Mouse (Mus musculus) intestine, embryonic 14.5 days (tissue): ENCODE measurements around the gene Atoh7. TPM values are rescaled to one million over a fixed set of nuclear protein-coding genes. Genes with fewer than 3 reads are reported as not detected.

Experiments used
- ATAC-seq: fragments of 200-750 bp; cut with Nextera tagmentation; replicated peaks from 2 replicates; pipeline ENCODE4 v1.8.0; 2017; ENCODE audit warnings: low read depth, moderate number of reproducible peaks, moderate TSS enrichment, moderate library complexity; ENCODE audit not compliant: low FRiP score, low TSS enrichment
- DNase-seq: peaks from one replicate; pipeline ENCODE4 v3.0.0-alpha.2; 2018; ENCODE audit warnings: low spot score
- H3K27ac ChIP-seq: fragments of 300-500 bp; sonication (generic); 2 replicates; pipeline ENCODE4 v1.5.1; 2014; ENCODE audit warnings: low read depth, mild to moderate bottlenecking, control low read depth
- H3K27me3 ChIP-seq: fragments of 300-500 bp; sonication (generic); replicated peaks from 2 replicates; pipeline ENCODE4 v1.6.1; 2014; ENCODE audit warnings: low read length, control low read depth; ENCODE audit not compliant: control insufficient read depth, insufficient read depth
- H3K36me3 ChIP-seq: fragments of 300-500 bp; sonication (generic); 2 replicates; pipeline ENCODE4 v1.6.1; 2014; ENCODE audit warnings: low read length, control low read depth; ENCODE audit not compliant: control insufficient read depth, insufficient read depth
- H3K4me1 ChIP-seq: fragments of 300-500 bp; sonication (generic); replicated peaks from 2 replicates; pipeline ENCODE4 v1.6.1; 2014; ENCODE audit warnings: low read length, control low read depth, mixed read lengths; ENCODE audit not compliant: control insufficient read depth, insufficient read depth
- H3K4me2 ChIP-seq: fragments of 300-500 bp; sonication (generic); 2 replicates; pipeline ENCODE4 v1.6.1; 2014; ENCODE audit warnings: low read length
- H3K4me3 ChIP-seq: fragments of 300-500 bp; sonication (generic); 2 replicates; pipeline ENCODE4 v1.5.1; 2014; ENCODE audit warnings: low read depth, low read length, control low read depth, mixed read lengths
- H3K9ac ChIP-seq: fragments of 300-500 bp; sonication (generic); 2 replicates; pipeline ENCODE4 v1.6.1; 2014; ENCODE audit warnings: mild to moderate bottlenecking, low read length
- H3K9me3 ChIP-seq: fragments of 300-500 bp; sonication (generic); 2 replicates; pipeline ENCODE4 v1.6.1; 2016; ENCODE audit warnings: low read length, control low read depth; ENCODE audit not compliant: control insufficient read depth
- WGBS: fragments of 180-500 bp; shearing (Covaris S2); extraction: QIAGEN DNeasy Blood & Tissue Kit; methylation state at CpG from one replicate; pipeline ENCODE4 v1.1.7; 2014; 5-methylcytosine and 5-hydroxymethylcytosine counted together
- polyA plus RNA-seq: library from polyadenylated mRNA; unstranded; fragments of >200 nt; fragmentation: Nextera tagmentation; extraction: Ambion mirVana; gene quantifications from 2 replicates; pipeline ENCODE4 v1.2.1, GENCODE M21; 2014

The Atoh7 gene
- polyA plus RNA-seq, 1 experiment from 2014 or later = 0.11 TPM

- DNase-seq (no peak), ATAC-seq (no peak)
- Histone ChIP-seq H3K4me2 (no peak overlapping the region), H3K27me3 (no peaks in the 10 kb centered on the region), H3K9me3 (no peaks in the 10 kb centered on the region), H3K9ac (no peak overlapping the region), H3K27ac (no peak overlapping the region), H3K4me1 (no peaks in the 10 kb centered on the region), H3K4me3 (no peak overlapping the region), H3K36me3 (no peaks in the 10 kb centered on the region)
- WGBS = 86% methylated on average over 6 of the region's 6 CpGs
Measured at GRCm38 (mm10) chr10:63113716-63114360, 14.4 kb downstream of the Atoh7 start.

- no peaks in the 10 kb centered on the region for H3K4me1 ChIP-seq
- H3K4me2 ChIP-seq = no peak overlapping the region
- no peaks in the 10 kb centered on the region for H3K9me3 ChIP-seq
- H3K27ac ChIP-seq = no peak overlapping the region
- ATAC-seq (no peak), DNase-seq (no peak)
- 83% methylated on average over 15 of the region's 15 CpGs for WGBS
- H3K36me3 ChIP-seq = no peaks in the 10 kb centered on the region
- no peaks in the 10 kb centered on the region for H3K27me3 ChIP-seq
- no peak overlapping the region for H3K9ac ChIP-seq
- no peak overlapping the region for H3K4me3 ChIP-seq
Measured at GRCm38 (mm10) chr10:63115881-63116280, 16.4 kb downstream of the Atoh7 start.

- no peak for ATAC-seq
- 92% methylated on average over 9 of the region's 9 CpGs for WGBS
Measured at GRCm38 (mm10) chr10:63116376-63116775, 16.9 kb downstream of the Atoh7 start.

DNA sequence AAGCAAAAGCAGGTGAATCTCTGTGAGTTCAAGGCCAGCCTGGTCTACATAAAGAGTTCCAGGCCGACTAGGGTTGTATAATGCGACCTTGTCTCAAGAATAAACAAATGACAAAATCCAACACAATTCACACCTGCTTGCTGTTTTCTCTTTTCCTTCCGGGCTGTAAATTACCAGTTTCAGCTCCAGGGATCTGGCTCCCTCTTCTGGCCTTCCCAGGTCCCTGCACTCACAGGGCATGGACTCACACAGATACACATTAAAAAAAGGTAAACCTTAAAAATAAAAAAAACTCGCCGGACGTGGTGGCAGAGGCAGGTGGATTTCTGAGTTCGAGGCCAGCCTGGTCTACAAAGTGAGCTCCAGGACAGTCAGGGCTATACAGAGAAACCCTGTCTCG lies 18.1 kb downstream of the Atoh7 start:
- Histone ChIP-seq H3K4me3 (no peak overlapping the region), H3K9ac (no peak overlapping the region), H3K27ac (no peak overlapping the region), H3K9me3 (no peaks in the 10 kb centered on the region), H3K4me1 (no peaks in the 10 kb centered on the region), H3K27me3 (no peaks in the 10 kb centered on the region), H3K4me2 (no peak overlapping the region), H3K36me3 (no peaks in the 10 kb centered on the region)
- 92% methylated on average over 8 of the region's 8 CpGs for WGBS
- DNase-seq (no peak), ATAC-seq (no peak)

More at GRCm38 (mm10) chr10:63116376-63116775, 16.9 kb downstream of the Atoh7 start:
- H3K9me3 ChIP-seq = no peaks in the 10 kb centered on the region
- no peak overlapping the region for H3K9ac ChIP-seq
- no peaks in the 10 kb centered on the region for H3K4me1 ChIP-seq
- no peak overlapping the region for H3K4me3 ChIP-seq
- DNase-seq = no peak
- H3K27me3 ChIP-seq = no peaks in the 10 kb centered on the region
- no peak overlapping the region for H3K27ac ChIP-seq
- no peak overlapping the region for H3K4me2 ChIP-seq
- H3K36me3 ChIP-seq = no peaks in the 10 kb centered on the region

DNA sequence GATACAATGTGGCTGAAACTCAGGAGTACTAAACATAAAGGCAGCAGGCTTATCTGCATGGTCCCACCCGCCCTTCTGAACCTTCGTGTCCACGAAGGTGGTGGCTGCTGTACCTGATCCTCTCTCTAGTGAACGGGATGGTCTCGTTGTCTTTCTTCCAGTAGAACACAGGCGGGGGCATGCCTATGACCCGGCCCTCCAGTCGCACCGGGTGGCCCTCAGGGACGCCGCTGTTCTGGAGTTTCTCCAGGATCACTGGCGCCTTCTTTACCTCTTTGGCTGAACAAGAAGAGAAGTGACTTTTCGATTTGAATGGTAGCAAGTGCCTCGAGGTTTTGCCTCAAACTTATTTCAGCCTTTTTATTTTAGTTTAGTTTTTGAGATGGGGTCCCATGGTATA lies 20.5 kb downstream of the Atoh7 start:
- 75% methylated on average over 14 of the region's 14 CpGs for WGBS
- Histone ChIP-seq H3K4me1 (no peaks in the 10 kb centered on the region), H3K4me2 (no peak overlapping the region), H3K9ac (no peak overlapping the region), H3K4me3 (no peak overlapping the region), H3K36me3 (no peaks in the 10 kb centered on the region), H3K9me3 (no peaks in the 10 kb centered on the region), H3K27ac (no peak overlapping the region), H3K27me3 (no peaks in the 10 kb centered on the region)
- ATAC-seq (no peak), DNase-seq (no peak)

GRCm38 (mm10) chr10:63121961-63122360 lies 22.5 kb downstream of the Atoh7 start:
- no peaks in the 10 kb centered on the region for H3K36me3 ChIP-seq
- no peaks in the 10 kb centered on the region for H3K9me3 ChIP-seq
- no peak overlapping the region for H3K4me3 ChIP-seq
- H3K9ac ChIP-seq = no peak overlapping the region
- H3K4me1 ChIP-seq = no peaks in the 10 kb centered on the region
- no peak overlapping the region for H3K4me2 ChIP-seq
- 87% methylated on average over 14 of the region's 14 CpGs for WGBS
- H3K27ac ChIP-seq = no peak overlapping the region
- DNase-seq (no peak), ATAC-seq (no peak)
- no peaks in the 10 kb centered on the region for H3K27me3 ChIP-seq

GRCm38 (mm10) chr10:63122516-63122915 lies 23.1 kb downstream of the Atoh7 start:
- DNase-seq = no peak
- no peaks in the 10 kb centered on the region for H3K9me3 ChIP-seq
- no peak overlapping the region for H3K27ac ChIP-seq
- 33% methylated on average over 8 of the region's 8 CpGs for WGBS
- H3K4me1 ChIP-seq = no peaks in the 10 kb centered on the region
- no peaks in the 10 kb centered on the region for H3K36me3 ChIP-seq
- H3K4me2 ChIP-seq = no peak overlapping the region
- ATAC-seq = no peak
- no peak overlapping the region for H3K4me3 ChIP-seq
- no peak overlapping the region for H3K9ac ChIP-seq
- no peaks in the 10 kb centered on the region for H3K27me3 ChIP-seq

DNA sequence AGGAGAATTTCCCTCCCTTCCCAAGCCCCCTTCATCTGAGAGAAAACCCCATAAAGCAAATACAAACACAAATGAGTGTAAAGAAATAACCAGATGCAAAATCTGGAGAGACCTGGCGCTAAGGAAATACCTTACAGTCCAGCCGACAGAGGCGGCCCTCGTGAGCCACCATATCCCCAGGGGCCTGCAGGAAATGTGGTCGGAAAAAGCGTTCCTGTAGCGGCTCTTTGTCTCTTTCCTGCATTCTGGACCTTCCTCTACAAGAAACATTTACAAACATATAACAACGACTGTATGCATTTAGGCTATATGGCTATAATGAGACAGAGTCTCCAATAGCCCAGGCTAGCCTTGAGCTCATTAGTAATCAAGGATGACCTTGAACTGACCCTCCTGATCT lies 23.7 kb downstream of the Atoh7 start:
- 88% methylated on average over 8 of the region's 8 CpGs for WGBS
- no peaks in the 10 kb centered on the region for H3K36me3 ChIP-seq
- DNase-seq = no peak

GRCm38 (mm10) chr10:63124016-63124415 lies 24.6 kb downstream of the Atoh7 start:
- Histone ChIP-seq H3K4me2 (no peak overlapping the region), H3K36me3 (no peaks in the 10 kb centered on the region), H3K27me3 (no peaks in the 10 kb centered on the region), H3K27ac (no peak overlapping the region), H3K9me3 (no peaks in the 10 kb centered on the region), H3K4me3 (no peak overlapping the region), H3K9ac (no peak overlapping the region), H3K4me1 (no peaks in the 10 kb centered on the region)
- ATAC-seq (no peak), DNase-seq (no peak)
- WGBS = 91% methylated on average over 10 of the region's 10 CpGs

More for the DNA sequence above, 23.7 kb downstream of the Atoh7 start:
- H3K27ac ChIP-seq = no peak overlapping the region
- no peak overlapping the region for H3K4me2 ChIP-seq
- no peaks in the 10 kb centered on the region for H3K27me3 ChIP-seq
- no peaks in the 10 kb centered on the region for H3K9me3 ChIP-seq
- H3K9ac ChIP-seq = no peak overlapping the region
- no peak for ATAC-seq
- no peaks in the 10 kb centered on the region for H3K4me1 ChIP-seq
- no peak overlapping the region for H3K4me3 ChIP-seq
